Mouse (Mus musculus): ENCODE data around the gene Mrm1.

Mrm1 gene

DNA sequence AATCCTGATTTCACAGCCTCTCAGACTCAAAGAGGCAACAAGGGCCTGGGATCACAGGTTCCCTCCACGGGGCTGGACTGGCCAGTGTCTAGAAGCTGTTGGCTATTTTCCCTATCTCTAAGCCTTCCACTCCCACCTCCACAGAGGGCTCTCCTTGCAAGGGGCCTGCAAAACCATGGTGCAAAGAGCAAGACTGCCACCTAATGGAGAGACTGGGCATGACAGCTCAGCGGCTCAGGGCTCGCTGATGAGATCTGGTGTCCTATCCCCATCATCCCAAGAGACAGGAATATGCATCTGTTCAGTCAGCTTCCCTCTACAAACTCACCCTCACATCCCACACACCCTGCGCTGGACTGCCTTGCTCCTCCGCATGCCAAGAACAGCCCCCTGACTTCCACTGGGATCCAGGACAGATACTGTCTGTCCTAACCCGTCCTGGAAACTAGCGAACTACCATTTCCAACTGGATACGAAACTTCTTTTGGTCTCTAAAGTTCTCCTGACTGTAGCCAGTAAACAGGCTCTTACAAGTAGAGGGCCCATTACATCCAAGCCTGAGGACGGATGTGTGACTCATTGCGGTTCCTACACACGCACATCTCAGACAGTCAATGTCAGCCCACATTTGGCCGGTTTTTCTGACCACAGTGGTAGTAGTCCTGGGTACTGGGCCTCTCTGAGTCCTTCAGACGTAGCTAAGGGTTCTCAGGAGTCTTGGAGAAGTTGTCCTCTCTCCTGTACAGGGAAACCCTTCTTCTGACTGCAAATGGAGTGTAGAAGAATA lies 5.4 kb downstream of the Mrm1 start:
- peak; percentile 27 for DNase-seq (ENCODE audit: extremely low read depth, low read depth)

DNA sequence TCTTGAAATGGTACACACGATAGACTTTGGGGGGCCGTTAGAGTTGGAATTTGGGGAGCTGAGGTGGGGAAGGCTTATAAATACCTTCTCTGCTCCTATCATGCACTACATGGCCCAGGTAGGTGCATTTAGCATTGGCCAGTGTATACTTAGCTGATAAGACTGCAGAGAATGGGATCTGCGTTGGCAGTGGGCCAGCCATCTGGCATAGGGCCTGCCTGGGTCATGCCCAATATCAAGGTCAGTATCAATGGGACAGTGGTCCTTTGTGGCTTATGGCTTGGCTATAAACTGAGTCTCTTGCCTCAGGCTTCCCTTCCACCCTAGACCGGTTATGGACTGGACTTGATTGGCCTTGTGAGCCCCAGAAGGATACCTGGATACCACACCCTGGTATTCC lies 14.9 kb downstream of the Mrm1 start:
- DNase-seq (ENCODE audit: extremely low read depth, low read depth): no peak

DNA sequence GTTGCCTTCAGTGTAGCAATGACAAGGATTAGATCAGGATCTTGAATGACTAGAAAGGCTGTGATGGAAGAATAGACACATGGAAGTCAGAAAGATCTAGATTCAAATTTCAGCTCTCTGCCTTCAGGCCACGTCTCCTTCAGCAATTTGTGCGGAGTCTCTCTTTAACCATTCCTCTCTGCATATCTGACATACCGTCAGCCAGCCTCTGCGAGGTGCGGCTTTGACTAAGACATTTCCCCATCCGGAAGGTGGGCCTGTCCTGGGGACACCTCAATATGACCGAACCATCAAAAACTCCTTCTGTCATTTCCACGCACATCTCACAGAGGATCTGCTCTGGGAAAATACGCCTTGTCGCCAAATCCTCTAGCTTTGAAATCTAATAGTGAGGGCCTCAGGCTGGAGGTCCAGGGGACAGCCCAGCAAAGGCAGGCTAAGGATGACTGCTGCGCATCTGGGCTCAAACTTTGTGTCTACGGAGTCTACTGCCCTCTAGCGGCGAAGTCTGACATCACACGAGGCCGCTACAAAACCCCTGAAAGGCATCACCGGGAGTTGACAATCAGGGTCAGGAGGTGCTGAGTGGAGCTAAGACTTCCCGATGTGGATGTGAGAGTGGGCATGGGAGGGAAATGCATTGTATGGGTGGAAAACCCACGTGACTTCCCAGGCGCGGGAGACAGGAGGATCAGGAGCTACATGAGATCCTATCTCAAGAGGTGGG lies 21.5 kb downstream of the Mrm1 start:
- DNase-seq (ENCODE audit: extremely low read depth, low read depth): peak; percentile 33

DNA sequence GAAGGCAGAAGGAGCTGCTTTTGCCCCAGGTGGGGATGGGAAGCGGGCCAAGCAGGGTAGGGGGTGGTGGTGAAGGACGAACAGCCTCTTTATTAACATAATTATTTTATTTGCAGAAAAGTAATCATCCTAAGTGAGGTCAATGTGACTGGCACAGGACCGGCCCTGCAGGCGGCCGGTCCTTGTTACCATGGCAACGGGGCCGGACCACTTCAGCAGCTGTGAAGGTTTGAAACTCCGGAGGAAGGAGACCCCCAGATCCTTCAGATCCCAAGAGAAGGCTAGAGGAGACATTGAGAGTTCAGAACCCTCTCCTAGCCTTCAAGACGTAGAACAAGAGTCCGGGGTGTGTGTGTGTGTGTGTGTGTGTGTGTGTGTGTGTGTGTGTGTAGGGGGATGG lies 22.3 kb downstream of the Mrm1 start:
- no peak for DNase-seq (ENCODE audit: extremely low read depth, low read depth)

DNA sequence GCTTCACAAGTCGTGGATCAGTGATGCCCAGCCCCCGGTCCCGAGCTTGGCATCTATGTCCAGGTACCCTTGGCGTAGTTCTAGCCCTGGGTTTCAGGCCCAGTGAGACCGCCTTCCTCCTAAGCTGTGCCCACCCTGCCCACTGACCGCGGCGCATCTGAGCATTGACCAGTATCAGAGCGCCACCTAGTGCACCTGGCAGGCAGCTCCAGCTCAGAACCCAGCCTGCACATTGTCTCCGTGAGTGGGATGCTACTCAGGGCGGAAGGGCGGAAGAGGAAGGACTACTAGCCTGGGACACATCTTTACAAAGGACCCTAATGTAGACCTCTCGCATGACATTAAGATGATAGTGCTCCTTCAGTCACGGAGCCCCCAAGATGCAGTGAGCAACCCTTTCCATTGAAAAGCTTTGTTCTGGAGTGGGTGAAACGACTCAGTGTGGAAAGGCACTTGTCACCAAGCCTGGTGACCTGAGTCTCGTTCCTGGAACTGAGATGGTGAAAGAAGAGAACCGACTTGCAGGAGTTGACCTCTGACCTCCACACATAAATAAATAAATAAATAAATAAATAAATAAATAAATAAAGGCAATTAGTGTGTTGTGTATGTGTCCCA lies 24.7 kb downstream of the Mrm1 start:
- DNase-seq (ENCODE audit: extremely low read depth, low read depth): peak; percentile 44

GRCm38 (mm10) chr11:84793545-84793944 lies 25.8 kb downstream of the Mrm1 start:
- no peak for DNase-seq (ENCODE audit: extremely low read depth, low read depth)

- DNase-seq (ENCODE audit: extremely low read depth, low read depth): no peak
Measured at GRCm38 (mm10) chr11:84790383-84790782, 28.9 kb downstream of the Mrm1 start.

- DNase-seq (ENCODE audit: extremely low read depth, low read depth): no peak
Measured at GRCm38 (mm10) chr11:84780143-84780870, 39.0 kb downstream of the Mrm1 start.

DNA sequence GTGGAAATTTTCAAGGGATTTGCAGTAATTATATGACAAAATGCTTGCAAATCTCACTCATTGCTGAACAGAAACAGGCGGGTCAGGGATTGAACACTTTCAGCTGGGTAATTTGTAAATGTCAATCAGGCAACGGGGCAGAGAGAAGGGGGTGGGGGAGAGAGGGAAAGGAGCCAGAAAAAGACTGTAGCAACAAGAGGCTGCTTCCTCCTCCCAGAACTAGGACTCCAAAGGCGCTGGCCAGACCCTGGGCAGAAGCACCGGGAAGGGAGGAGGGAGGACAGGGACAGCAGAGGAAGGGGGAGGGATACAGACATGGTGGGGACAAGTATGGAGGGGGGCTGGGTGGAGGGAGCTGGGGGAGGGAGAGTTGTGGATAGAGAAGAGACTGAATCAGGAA lies 43.8 kb downstream of the Mrm1 start:
- no peak for DNase-seq (ENCODE audit: extremely low read depth, low read depth)

DNA sequence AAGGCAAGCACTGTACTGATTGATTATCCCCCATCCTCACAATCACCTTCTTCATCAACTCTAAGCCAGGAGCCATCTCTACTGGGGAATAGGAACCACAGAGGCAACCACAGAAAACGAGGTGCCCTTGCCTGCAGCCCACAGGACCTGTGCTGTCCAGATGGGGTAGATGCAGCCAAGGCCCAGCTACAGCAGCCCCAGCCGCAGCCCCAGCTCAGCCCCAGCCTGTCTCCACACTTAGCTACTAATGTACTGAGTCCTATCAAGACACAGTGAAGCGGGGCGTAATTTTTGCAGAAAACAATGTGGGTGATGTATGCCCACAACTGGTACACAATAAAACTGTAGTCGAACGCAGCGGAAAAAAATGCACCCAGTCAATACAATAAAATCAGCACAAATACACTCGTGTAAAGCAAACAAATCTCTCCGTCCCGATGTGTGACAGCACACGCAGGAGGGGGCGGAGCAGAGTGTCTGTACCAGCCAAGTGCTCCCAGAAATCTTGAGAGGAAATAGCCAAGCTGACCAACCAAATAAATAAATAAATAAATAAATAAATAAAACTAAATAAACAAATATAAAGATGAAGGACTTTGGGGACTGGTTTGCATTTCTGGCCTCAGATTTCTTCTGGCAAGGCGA lies 44.3 kb downstream of the Mrm1 start:
- DNase-seq (ENCODE audit: extremely low read depth, low read depth): no peak

DNA sequence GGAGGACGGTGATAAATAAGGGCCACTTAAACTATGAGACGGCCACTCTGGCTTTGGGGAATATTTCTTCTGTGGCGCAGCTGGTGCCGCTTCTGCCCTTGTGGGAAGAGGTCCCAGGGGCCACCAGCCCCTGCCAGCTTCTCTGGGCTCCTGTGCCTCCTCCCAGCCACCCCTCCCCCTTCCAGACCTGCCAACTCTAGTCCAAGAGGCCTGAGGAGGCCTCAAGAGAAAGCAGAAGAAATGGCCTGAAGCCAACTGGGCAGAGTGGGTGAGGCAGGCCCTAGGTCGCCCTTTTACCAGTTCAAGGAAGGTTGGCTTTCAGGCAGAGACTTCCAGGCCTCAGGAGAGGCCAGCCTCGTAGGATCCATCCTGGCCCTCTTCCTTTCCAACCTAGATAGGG lies 51.4 kb downstream of the Mrm1 start:
- no peak for DNase-seq (ENCODE audit: extremely low read depth, low read depth)

- no peak for DNase-seq (ENCODE audit: extremely low read depth, low read depth)
Measured at GRCm38 (mm10) chr11:84765125-84765524, 54.2 kb downstream of the Mrm1 start.

- DNase-seq (ENCODE audit: extremely low read depth, low read depth): no peak
Measured at GRCm38 (mm10) chr11:84764527-84764961, 54.8 kb downstream of the Mrm1 start.

DNA sequence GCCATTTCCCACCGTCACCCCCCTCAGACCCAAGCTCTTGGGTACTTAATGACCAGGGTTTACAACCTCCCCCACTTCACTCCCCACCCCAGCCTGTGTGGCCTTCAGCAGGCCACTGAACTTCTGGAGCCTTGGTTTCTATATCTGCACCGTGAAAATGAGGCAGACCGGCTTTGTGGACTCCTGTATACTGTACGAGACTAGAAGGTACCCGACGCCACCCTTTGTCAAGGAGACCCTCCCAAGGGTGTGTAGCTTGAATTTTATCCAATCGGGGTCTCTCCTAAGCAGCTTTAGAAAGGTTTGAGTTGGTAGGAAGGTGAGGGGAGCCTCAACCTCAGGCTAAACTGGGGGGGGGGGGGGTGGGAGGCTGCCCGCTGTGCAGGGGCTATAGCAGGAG lies 55.2 kb downstream of the Mrm1 start:
- DNase-seq (ENCODE audit: extremely low read depth, low read depth): no peak
